Mouse (Mus musculus): Measurements from ENCODE around the gene Lrguk. TPM values are rescaled to one million over a fixed set of nuclear protein-coding genes. Genes with fewer than 3 reads are reported as not detected.

Lrguk gene
- total RNA-seq (2022) = 1 to 10 TPM; 2.4 to 3.3 (median 2.8) TPM

DNA sequence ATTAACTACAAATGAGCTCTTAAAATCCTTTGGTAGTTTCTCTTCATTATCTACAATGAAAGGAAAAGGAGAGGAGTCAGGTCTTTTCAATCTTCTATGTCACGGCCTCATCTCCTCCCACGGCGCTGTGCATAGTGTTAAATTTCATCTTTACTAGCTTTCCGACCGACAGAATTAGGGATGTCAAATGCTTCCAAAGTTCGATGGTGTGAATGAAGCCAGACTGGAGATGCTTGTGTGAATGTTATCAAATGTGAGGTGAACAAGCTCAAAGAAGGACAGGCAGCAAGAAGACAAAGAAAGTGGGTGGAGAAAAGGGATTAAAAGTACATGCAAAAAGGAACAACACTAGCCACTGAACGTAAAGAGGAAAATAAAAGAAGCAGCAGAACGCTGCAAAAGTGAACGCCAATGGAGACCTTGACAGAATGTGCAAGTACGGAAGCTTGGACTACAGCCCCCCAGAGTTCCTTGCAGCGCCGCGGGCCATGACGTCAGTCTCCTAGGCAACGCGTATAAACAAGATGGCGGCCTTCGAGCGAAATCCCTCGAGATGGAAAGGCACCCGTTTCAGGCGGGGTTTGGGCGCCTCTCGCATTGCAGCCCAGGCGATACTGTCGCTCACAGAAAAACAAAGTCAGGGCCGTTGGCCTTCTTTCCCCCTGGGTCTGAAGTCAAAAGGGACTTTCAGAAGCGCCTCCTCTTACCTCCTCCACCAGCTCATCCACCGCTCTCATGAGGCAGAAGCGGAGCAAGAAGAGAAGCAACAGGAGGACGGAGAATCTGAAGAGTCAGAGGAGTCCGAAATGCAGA, at the start of gene Lrguk:
Lrguk (plus strand) TSS at position 516 of the 813 bp plus-strand sequence.
- DNase-seq (ENCODE audit: low spot score in 2 of 2) = peak; percentile 72 to 83

DNA sequence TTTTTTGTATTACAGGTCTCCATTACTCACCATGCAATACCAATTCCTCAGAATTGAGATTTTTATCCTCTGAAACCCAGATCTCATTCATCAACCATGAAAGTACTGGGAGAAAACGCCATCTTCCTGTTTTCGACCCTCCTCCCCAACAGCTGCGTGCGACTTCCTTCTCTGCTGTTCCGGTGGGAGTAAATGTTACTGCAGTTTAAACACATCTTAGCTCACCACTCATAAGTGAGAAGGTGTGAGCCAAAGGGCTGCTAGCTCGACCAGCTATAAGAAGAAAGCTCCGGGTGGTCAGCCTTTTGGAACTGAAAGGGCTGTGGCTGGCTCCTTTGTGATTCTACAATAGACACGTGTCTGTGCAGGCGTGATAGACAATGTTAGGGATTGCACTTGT, 46.5 kb upstream of the Lrguk start:
- no peak for DNase-seq (ENCODE audit: low spot score in 2 of 2)

DNA sequence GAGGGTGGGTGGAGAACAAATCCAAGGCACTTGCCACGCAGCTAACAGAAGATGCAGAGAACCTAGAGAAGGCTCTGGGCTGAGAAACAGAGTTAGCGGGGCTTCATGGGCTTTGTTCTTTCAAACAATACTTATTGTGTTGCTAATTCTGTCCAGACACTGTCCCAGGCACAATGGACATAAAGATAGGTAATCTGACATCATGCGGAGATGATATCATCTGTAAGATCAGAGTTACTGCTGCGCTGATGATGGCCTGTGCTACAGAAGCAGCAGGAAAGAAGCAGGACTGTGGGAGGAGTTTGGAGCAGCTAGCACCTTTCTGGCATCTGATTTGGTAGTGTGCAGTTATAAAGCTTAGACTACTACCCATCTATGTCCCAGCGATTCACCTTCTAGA, 42.1 kb upstream of the Lrguk start:
- DNase-seq (ENCODE audit: low spot score in 2 of 2) = no peak

DNA sequence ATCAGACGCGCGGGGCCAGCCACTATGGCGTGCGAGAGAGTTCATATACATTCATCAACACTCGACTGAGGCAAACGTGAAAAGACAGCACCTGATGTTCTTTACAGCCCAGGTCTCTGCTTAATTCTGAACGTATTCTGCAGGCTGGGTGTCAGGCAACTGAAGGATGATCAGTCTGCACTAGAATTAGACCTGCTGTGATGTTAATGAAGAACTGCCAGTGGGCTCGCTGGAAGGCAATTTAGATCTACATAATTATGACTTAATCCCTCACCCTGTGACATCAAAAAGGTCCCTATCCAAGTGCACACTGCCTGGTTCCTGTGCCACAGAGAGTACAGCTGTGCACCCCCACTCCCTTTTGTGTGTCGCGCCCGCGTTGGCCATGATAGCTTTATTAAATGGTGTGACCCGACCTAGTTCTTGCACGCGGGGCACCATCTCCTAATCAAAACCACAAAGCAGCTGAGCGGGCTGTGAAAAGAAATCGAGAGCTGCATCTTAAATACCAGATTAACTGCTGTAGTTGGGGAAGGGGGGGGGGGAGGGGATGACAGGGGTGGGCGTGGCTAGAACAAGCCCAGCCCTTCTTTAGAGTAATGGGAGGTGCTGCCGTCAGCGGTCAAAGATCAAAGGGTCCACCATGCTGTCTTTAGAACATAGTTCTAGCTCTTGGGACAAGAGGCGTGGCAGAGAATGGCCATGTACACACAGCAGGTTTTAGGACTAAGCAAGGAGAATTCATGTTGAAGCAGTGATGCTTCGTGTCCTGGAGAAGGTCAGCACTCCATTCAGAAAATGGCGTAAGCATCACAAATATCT, 36.8 kb upstream of the Lrguk start:
- DNase-seq (ENCODE audit: low spot score in 2 of 2) = no peak

DNA sequence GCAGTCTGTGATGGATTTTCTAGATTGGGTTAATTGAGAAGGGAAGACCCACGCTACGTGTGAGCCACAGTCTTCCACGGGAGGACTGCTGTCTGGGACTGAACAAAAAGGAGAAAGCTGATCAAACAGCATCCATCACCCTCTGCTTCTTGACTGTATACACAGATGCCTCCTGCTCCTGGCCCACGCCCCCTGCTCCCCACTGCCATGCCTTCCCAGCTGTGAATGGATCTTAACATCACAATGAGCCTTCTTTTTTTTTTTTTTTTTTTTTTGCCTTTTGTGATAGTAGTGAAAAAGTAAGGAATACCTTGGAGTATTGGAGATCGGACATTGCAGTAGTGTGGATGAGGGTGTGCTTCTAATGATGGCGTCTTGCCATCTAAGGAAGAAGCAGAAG, 35.4 kb upstream of the Lrguk start:
- DNase-seq (ENCODE audit: low spot score in 2 of 2) = no peak

DNA sequence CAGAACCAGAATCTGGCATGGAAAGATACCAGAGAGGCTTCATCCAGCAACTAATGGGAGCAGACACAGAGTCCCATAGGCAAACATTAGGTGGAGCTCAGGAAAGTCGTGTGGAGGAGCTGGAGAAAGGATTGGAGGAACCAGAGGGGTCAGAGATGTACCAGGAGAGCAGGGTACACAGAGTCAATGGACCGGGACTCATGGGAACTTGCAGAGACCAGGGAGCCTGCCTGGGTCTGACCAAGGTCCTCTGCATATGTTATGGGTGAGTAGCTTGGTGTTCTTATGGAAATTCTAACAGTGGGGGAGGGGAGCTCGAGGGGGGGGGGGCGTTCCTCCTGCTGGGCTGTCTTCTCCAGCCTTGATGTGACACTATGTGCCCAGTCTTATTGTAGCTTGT, 30.7 kb upstream of the Lrguk start:
- no peak for DNase-seq (ENCODE audit: low spot score in 2 of 2)

DNA sequence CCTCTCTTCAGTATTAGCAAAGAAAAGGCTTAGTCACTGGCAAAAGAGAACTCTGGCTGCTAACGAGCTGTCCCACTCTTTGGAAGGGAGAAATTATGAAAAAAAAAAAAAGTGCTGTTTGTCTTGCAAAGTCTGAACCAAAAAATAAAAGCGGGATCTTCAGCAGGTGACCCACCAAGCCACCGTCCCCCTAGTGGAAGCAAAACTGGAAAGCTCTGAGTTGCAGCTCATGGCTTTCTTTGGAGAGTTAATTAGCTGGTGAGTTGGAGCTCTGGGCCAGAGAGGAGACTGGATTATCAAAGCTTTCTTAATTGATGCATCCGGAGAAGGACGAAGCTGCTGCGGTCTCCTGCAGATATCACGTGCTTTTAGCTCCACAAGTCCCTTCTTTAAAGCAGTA, 29.7 kb upstream of the Lrguk start:
- DNase-seq (ENCODE audit: low spot score in 2 of 2) = no peak

DNA sequence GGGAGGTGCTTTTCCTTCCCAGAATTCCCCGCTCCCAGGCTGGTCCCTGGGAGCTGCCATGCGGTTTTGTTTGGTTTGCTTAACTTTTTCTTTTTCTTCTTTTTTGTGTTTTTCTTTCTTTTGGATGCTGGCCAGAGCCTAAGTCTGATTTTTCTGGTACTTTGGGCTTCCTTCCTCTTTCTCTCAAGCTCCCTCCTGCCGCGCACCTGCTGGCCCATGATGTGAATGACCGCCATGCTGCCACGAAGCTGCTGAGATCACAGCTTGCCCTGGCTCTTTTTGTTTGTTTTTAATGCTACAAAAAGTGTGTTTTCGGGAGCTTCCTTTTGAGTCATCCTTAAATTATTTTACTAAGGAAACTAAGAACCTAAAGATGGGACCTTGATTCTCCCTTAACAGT, 28.6 kb upstream of the Lrguk start:
- DNase-seq (ENCODE audit: low spot score in 2 of 2) = no peak

DNA sequence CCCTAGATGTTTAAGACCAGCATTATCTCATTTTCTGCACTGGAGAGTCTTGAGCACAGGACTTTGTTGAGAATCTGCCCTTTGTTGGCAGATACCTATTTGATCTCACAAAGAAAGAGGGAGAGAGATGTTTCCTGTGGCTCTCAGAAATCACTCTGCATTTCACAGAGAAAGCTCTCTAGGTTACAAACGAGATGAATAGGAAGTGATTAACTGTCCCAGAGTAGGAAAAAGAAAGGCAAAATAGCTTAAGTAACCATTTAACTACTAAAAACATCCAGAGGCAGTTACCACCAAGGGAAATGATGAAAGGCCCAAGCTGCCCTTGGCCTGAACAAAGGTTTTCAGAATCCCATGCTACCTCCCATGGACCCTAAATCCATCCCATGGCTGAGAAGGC, 26.2 kb upstream of the Lrguk start:
- DNase-seq (ENCODE audit: low spot score in 2 of 2) = no peak

DNA sequence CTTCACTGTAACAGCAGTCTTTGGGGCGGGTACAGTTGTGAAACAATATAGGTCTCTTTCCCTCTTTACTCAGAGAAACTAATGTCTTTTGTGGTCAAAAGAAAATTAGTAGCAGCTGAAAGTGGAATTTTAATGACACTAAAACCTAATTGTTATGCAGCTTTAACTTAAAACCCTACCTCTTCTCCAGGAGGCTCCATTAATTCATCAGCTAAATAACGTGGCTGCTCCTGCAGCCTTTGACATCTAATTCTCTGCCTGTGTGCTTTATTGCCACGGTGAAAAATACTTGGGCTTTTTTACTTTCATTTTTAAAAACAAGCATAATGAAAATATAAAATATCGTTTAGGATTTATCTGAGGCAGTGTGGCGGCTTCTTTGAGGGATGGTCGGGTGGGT, 15.8 kb upstream of the Lrguk start:
- DNase-seq (ENCODE audit: low spot score in 2 of 2) = no peak

DNA sequence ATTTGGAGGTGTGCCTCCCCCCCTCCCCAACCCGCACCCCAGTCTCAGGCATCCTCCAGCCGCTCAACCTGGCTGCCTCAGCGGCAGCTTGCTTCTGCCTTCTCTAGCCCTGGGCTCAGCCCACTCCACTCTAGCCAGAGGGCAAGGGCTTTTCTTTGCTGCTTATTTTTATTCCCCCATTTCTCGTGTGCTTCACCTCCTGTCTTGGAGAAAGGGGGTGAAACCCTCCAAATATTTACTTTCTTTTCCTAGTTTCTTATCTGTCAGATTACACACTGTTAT, 439 bp downstream of the Lrguk start:
- no peak for DNase-seq (ENCODE audit: low spot score in 2 of 2)

DNA sequence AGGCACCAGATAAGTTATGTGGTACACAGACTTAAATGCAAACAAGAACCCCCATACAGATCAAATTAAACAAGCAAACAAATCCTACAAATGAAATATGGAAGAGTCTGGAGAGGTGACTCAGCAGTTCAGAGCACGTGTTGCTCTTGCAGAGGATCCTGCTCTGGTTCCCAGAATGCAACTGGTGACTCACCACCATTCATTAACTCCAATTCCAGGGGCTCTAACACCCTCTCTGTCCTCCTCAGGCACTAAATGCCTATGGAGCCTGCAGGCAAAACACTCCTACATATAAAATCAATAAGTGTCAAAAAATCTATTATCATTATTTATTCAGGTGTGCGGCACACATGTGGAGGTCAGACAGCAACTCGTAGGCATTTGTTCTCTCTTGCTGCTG, 4.8 kb downstream of the Lrguk start:
- no peak for DNase-seq (ENCODE audit: low spot score in 2 of 2)

DNA sequence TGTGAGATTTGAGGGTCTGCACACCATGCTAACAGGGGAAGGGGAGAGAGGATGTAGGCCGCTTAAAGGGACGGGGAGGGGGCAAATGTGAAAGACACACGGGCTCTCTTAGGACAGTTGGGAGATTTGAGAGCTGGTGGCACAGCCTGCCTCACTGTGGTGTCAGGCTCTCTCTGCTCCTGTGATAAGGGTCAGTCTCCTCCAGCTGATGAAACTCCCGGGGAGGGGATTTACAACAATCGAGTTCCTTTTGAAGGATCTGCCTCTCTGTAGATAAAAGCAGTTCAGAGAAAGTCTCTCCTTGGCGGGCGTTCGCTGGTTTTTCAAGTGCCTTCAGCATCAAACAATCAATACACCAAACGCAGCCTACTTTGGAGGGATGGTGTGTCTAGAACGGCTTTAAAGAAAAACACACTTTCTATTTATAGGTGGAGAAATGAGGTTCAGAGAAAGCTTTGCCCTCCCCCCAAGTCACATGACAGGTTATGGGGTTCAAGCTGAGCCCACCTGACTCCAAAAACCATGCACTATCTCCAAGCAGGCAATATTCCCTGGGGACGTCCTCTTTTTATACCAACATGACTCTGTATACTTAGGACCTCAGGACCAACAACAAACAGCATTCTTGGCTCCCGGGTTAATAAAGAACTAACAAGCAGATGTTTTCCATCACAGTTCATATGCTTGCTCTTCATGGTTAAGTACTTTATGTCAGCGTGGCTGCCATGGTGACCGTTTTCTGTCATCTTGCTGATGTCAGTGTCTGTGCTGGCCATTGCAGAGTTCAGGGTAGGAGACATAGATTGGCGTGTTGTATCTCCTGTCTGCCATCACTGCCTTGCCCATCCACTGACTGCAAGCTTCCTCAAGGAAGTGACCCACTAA, 5.6 kb downstream of the Lrguk start:
- no peak for DNase-seq (ENCODE audit: low spot score in 2 of 2)

DNA sequence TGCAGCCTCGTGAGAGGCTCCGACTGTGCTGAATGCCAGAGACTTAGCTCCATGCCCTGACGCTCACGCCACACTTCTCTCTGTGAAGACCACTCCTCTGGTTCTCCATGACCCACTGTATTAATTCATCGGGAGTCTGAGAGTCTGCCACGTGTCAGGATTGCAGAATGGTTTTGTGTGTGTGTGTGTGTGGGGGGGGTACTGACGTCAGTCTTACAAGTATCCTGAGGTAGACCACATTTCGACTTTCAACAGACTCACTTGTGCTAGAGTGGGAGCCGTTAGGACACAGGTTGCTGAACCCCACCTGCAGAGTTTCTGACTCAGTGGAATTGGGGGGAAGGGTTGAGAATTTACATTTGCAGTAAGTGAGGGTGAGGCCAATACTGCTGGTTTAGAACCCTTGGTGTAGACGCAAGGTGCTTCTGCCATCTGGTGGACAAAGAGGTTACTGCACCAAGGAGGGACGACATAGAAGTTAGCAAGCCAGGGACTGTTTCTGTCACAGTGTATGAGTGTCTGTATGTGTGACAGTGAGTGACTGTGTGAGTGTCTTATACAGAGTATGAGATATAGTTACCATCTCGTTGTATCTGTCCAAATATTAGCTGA, 11.5 kb downstream of the Lrguk start:
- peak; percentile 56 to 69 for DNase-seq (ENCODE audit: low spot score in 2 of 2)

DNA sequence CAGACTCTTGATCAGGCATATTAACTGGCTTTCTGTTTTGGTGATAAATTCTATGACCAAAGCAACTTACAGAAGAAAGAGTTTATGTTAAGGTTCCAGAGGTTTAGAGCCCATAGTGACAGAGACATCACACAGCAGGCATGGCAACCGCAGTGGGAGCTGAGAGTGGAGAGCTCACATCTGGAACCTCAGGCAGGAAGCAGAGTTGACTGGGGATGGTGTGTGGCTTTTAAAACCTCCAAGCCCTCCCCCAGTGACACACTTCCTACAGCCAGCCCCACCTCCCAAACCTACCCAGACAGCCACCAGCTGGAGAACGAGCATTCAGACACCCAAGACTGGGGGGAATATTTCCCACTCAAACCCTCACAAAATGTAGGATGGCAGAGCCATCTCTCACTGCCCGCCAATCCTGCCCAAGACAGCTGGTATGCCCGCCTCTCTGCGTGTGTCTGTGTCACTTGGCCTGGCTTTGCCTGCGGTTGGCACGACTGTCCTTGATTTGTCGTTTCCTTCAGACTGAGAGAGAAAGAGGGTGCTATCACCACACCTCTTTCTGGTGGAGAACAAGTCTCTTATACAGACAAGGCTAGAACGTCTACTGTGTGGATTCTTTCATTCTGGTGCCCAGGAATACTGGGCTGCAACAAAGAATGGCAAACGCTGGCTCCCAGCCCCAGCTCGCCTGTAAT, 12.5 kb downstream of the Lrguk start:
- DNase-seq (ENCODE audit: low spot score in 2 of 2) = no peak

DNA sequence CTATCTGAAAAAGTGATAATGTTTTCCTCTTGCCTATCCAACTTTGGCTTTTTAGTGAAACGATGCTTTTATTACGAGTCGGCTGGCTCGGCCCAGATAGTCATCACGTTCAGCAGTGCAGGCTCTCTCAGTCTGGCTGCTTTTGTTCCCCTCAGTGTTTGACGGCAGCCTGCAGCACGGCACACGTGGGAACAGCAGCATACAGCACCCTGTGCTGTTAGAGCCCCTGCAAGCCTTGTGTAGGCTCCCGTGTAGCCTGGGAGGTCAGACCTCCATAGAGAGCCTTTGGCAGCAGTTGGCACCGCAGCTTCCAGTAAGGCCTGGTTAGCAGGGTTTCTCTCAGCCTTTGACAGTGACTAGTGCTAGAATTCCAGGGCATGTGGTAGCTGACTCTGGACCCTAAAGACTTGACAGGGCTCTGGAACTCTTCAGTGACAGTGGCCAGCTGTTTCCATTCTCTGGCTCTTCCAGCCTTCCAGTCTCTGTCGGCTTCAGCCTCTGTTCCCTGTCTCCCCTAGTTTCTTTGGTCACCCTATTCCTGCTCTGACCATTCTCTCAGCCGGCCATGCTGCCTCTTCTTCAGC, 15.1 kb downstream of the Lrguk start:
- DNase-seq (ENCODE audit: low spot score in 2 of 2) = no peak

DNA sequence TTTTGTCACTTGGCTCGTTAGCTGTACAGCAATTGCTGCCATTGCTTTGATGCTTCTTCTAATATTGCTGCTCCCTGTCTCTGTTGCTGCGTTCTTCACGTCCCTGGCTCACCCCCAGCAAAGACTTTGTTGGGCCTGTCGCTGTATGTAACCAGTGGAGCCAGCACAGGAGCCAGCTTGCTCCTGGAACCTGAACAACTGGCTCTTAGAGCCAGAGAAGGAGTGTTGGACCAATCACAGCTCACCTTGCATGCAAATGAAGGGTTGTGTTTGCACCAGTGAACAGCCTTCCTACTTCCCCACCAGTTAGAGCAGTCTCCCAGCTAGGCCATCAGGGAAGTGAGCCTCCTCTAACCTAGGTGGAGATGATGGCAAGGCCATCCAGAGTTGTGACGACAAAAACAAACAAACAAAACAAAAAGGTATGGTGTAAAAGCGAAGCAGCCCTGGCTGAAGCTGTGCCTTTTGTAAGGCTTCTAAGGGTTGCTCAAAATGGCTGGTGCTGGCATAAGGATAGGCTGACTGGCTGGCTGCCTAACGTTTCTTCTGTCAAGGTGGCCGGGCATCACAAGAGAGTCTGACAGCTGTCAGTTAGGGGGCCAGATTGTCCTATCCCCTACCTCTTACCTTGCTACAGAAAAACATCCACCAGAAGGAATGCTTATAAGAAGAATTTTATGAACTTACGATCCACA, 15.7 kb downstream of the Lrguk start:
- DNase-seq (ENCODE audit: low spot score in 2 of 2) = no peak

DNA sequence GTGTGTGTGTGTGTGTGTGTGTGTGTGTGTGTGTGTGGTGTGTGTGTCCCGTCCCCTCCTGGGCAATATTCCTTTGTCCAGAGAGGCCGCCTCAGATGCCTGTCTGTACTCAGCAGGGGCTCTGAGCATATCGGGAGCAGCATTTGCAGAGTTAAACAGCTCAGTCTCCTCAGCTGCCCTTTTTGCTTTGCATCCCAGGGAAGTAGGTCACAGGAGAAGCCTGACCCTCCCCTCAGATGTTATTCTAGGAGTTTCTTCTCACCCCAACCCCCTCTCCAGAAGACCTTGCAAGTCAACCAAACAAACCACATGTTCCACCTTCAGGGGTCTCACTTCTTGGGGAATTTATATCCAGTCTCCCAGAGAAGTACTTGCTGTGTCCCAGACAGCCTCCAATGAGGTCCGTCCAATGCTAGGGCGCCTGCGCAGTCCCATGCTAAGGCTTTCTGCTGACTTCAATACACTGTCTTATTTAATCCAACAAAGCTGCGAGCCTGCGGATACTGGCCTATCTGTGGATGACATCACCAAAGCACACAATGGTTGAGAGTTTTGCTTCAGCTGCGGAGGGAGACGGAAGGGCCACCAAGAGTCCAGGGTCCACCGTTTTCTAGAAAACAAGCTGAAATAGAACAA, 17.4 kb downstream of the Lrguk start:
- DNase-seq (ENCODE audit: low spot score in 2 of 2) = no peak

DNA sequence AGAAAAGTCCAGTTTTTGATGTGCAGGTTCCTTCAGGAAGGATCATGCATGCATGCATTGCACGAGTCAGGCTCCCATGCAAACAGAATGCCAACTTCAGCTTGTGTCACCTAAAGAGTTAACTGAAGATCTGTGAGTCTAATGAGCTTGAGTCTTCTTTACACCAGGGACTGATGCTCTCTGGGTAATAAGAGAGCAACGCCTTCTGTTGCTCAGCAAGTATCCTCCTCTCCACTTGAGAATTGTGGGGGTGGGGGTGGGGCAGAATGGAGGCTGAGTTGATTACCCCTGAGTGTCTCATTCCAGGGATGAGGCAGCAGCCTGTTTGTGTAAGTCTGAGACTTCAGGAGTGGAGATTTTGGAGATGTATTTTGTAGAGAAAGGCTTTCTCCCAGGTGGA, 20.2 kb downstream of the Lrguk start:
- no peak for DNase-seq (ENCODE audit: low spot score in 2 of 2)

DNA sequence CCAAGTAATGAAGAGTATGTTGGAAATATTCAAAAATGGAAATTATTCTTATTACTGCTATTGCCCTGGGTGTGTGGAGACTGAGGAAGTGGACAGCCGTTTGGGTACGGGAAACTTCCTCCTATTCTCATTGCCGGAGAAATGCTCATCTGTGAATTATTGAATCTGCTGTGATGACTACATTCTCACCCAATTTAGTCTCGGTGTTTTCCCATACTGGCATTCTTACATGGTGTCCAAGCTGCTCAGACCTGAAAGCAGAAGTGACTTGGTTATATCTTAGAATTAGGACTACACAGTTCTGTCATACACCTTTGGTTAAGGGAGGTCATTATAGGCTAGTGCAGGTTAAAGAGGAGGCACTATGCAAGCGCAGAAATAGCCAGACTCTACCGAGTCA, 30.5 kb downstream of the Lrguk start:
- no peak for DNase-seq (ENCODE audit: low spot score in 2 of 2)
